Mouse (Mus musculus) CH12.LX (cell line): ENCODE measurements at regions not wholly inside any gene's neighbourhood (a gene's known extent, or its start where the extent isn't known, plus 50 kb on each side); places are given as distances from the start of the nearest gene placed in this dataset.

Experiments
- DNase-seq: peaks from one replicate; pipeline ENCODE4 v3.0.0-alpha.2; 2013; ENCODE audit errors: extremely low read depth
- H3K27ac ChIP-seq: 2 replicates; pipeline ENCODE4 v1.5.1; 2012; ENCODE audit warnings: low read depth, mild to moderate bottlenecking, control low read depth, moderate library complexity; ENCODE audit not compliant: insufficient read depth
- H3K27me3 ChIP-seq: replicated peaks from 2 replicates; pipeline ENCODE3; 2012; ENCODE audit warnings: inconsistent platforms
- H3K36me3 ChIP-seq, 2 experiments: replicated peaks in 1 of 2; 2 replicates each; pipeline versions ENCODE3 to v1.6.1; 2012; ENCODE audit warnings: inconsistent platforms in 1 of 2, low read length in 1 of 2, mild to moderate bottlenecking in 1 of 2, mixed read lengths in 1 of 2, moderate library complexity in 1 of 2; ENCODE audit not compliant: control insufficient read depth in 1 of 2, insufficient read depth in 1 of 2
- H3K4me1 ChIP-seq, 2 experiments: 2 replicates each; pipeline ENCODE4 v1.6.1; 2012; ENCODE audit warnings: inconsistent platforms in 1 of 2, moderate library complexity in 1 of 2; ENCODE audit not compliant: insufficient read depth in 2 of 2, control insufficient read depth in 1 of 2
- H3K4me2 ChIP-seq: 2 replicates; pipeline ENCODE4 v1.6.1; 2012; ENCODE audit warnings: low read depth, mild to moderate bottlenecking, control low read depth; ENCODE audit not compliant: poor library complexity, insufficient read depth, severe bottlenecking
- H3K4me3 ChIP-seq, 3 experiments: fragments of 150-350 bp in 1 of 3; sonication (generic) in 1 of 3; replicated peaks in 1 of 3; 2 replicates each; pipeline versions ENCODE3 to v1.5.1; 2011 to 2012; ENCODE audit warnings: low read depth in 2 of 3, low read length in 2 of 3, mild to moderate bottlenecking in 2 of 3, moderate library complexity in 2 of 3, control low read depth in 1 of 3, improper control_type of control experiment in 1 of 3, inconsistent platforms in 1 of 3, mixed read lengths in 1 of 3; ENCODE audit not compliant: poor library complexity in 1 of 3
- H3K79me2 ChIP-seq: replicated peaks from 2 replicates; pipeline ENCODE4 v1.6.1; 2012; ENCODE audit warnings: mild to moderate bottlenecking, moderate library complexity; ENCODE audit not compliant: control insufficient read depth, poor library complexity, insufficient read depth, severe bottlenecking; ENCODE audit errors: extremely low read depth
- H3K9ac ChIP-seq: 2 replicates; pipeline ENCODE4 v1.6.1; 2012; ENCODE audit warnings: low read depth, mild to moderate bottlenecking, control low read depth, moderate library complexity; ENCODE audit not compliant: insufficient read depth
- H3K9me3 ChIP-seq: replicated peaks from 2 replicates; pipeline ENCODE3; 2012; ENCODE audit warnings: low read length, inconsistent platforms, mixed read lengths
- BHLHE40 ChIP-seq: IDR thresholded peaks from 2 replicates; pipeline ENCODE4 v1.6.1; 2011; ENCODE audit warnings: mild to moderate bottlenecking, low read depth, low read length, improper control_type of control experiment
- E2F4 ChIP-seq: IDR thresholded peaks from 2 replicates; pipeline ENCODE4 v1.6.1; 2011; ENCODE audit warnings: low read depth, low read length, improper control_type of control experiment; ENCODE audit not compliant: insufficient replicate concordance
- ELF1 ChIP-seq: IDR thresholded peaks from 2 replicates; pipeline ENCODE4 v1.6.1; 2014; ENCODE audit warnings: low read depth, mild to moderate bottlenecking, inconsistent platforms, low read length, improper control_type of control experiment
- ETS1 ChIP-seq: conservative IDR thresholded peaks from 2 replicates; pipeline ENCODE4 v1.6.1; 2012; ENCODE audit warnings: low read depth, mild to moderate bottlenecking, inconsistent platforms, low read length, improper control_type of control experiment, moderate library complexity
- JUND ChIP-seq: conservative IDR thresholded peaks from 2 replicates; pipeline ENCODE4 v1.6.1; 2011; ENCODE audit warnings: low read depth, low read length, improper control_type of control experiment
- KAT2A ChIP-seq: IDR thresholded peaks from 2 replicates; pipeline ENCODE4 v1.6.1; 2012; ENCODE audit warnings: low read length, improper control_type of control experiment, inconsistent platforms; ENCODE audit not compliant: insufficient replicate concordance
- MAZ ChIP-seq: IDR thresholded peaks from 2 replicates; pipeline ENCODE4 v1.6.1; 2012; ENCODE audit warnings: low read depth, mild to moderate bottlenecking, inconsistent platforms, low read length, improper control_type of control experiment, moderate library complexity
- MEF2A ChIP-seq: IDR thresholded peaks from 2 replicates; pipeline ENCODE4 v1.6.1; 2014; ENCODE audit warnings: low read depth, mild to moderate bottlenecking, inconsistent platforms, low read length, improper control_type of control experiment, borderline replicate concordance
- MYC ChIP-seq: IDR thresholded peaks from 2 replicates; pipeline ENCODE4 v1.6.1; 2011; ENCODE audit warnings: low read depth, mild to moderate bottlenecking, improper control_type of control experiment, low read length
- NRF1 ChIP-seq: IDR thresholded peaks from 2 replicates; pipeline ENCODE4 v1.6.1; 2014; ENCODE audit warnings: low read depth, mild to moderate bottlenecking, inconsistent platforms, low read length, improper control_type of control experiment, moderate library complexity
- RAD21 ChIP-seq: IDR thresholded peaks from 2 replicates; pipeline ENCODE4 v1.6.1; 2011; ENCODE audit warnings: low read depth, mild to moderate bottlenecking, low read length, improper control_type of control experiment, moderate library complexity
- RCOR1 ChIP-seq: conservative IDR thresholded peaks from 2 replicates; pipeline ENCODE4 v1.6.1; 2012; ENCODE audit warnings: low read depth, mild to moderate bottlenecking, inconsistent platforms, low read length, improper control_type of control experiment
- SMC3 ChIP-seq: IDR thresholded peaks from 2 replicates; pipeline ENCODE4 v1.6.1; 2011; ENCODE audit warnings: low read depth, low read length, improper control_type of control experiment
- TCF12 ChIP-seq: IDR thresholded peaks from 2 replicates; pipeline ENCODE4 v1.6.1; 2014; ENCODE audit warnings: low read depth, mild to moderate bottlenecking, inconsistent platforms, low read length, improper control_type of control experiment
- USF2 ChIP-seq: conservative IDR thresholded peaks from 2 replicates; pipeline ENCODE4 v1.6.1; 2011; ENCODE audit warnings: low read depth, low read length, improper control_type of control experiment
- ZKSCAN1 ChIP-seq: IDR thresholded peaks from 2 replicates; pipeline ENCODE4 v1.6.1; 2012; ENCODE audit warnings: low read depth, inconsistent platforms, low read length, improper control_type of control experiment, borderline replicate concordance
- ZNF384 ChIP-seq: IDR thresholded peaks from 2 replicates; pipeline ENCODE4 v1.6.1; 2012; ENCODE audit warnings: low read depth, low read length, improper control_type of control experiment, inconsistent platforms
- dilution Hi-C: fragments of 300-500 bp; cut with MboI; formaldehyde crosslinking; loops from 2 replicates; pipeline ENCODE4 v1.14.3; 2020; ENCODE audit warnings: low sequenced_read_pairs; ENCODE audit not compliant: extremely low pct_unique_long_range_greater_than_20kb, extremely low pct_ligation_motif_present
- in situ Hi-C: fragments of 300-500 bp; cut with MboI; formaldehyde crosslinking; loops from 3 replicates; pipeline ENCODE4 v1.14.3; 2019; ENCODE audit warnings: low sequenced_read_pairs, low pct_ligation_motif_present, low pct_unique_long_range_greater_than_20kb, mixed read lengths

DNA sequence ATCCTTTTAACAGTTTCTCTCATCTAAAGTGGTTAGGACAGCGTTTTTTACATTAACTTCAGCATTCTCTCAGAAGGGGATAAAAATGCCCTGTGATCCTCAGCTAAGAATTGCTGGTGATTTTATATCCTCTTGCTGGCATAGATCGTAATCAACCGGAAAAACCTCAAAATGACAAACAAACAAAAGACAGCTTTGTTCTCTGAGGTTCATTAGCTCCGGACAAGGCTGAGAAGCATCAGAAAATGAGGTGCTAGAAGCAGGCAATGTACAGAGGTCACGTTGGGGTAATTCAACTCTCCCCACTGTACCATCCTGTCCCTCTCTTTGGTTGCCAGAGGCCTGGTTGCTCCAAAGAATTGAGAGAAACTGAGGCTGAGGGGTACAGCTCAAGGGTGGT, 120.0 kb upstream of the Astn2 start:
- H3K27me3 ChIP-seq: no peaks in the 10 kb centered on the region
- H3K9ac ChIP-seq: no peak overlapping the region
- H3K79me2 ChIP-seq: no peaks in the 10 kb centered on the region
- no peak overlapping the region for H3K4me3 ChIP-seq
- no peak overlapping the region for H3K27ac ChIP-seq
- no peak overlapping the region for H3K4me2 ChIP-seq
- in situ Hi-C loops (no loop called here), dilution Hi-C loops (no loop called here)
- H3K9me3 ChIP-seq: peaks cover 52% of the 10 kb centered on the region
- no peaks in the 10 kb centered on the region for H3K4me1 ChIP-seq
- no peaks in the 10 kb centered on the region for H3K36me3 ChIP-seq
- TF ChIP-seq SMC3: no peak
- DNase-seq: no peak

DNA sequence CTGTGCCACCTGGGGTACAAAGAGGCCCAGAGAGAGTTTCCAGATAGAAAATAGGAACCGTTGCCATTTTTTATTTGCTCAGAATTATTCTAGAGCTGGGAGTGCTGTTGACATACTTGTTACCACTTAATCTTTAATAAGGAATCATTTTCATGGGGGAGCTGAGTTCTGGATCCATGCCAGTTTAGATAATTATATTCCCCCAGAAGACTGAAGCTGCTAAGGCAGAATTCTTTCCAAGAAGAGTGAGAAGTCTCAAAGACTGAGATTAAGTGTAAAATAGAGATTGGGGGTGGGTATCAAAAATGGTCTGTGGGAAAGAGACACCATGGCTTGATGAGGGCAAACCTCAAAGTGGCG, 119.5 kb upstream of the Astn2 start:
- Histone ChIP-seq H3K4me1 (no peaks in the 10 kb centered on the region), H3K79me2 (no peaks in the 10 kb centered on the region), H3K36me3 (no peaks in the 10 kb centered on the region), H3K27ac (no peak overlapping the region), H3K27me3 (no peaks in the 10 kb centered on the region), H3K4me3 (no peak overlapping the region), H3K4me2 (no peak overlapping the region), H3K9me3 (peaks cover 52% of the 10 kb centered on the region), H3K9ac (no peak overlapping the region)
- in situ Hi-C loops (no loop called here), dilution Hi-C loops (no loop called here)
- no peak for DNase-seq
- TF ChIP-seq ZNF384 (no peak), RCOR1 (no peak), TCF12 (no peak), BHLHE40 (no peak), ELF1 (no peak), JUND (no peak), RAD21 (no peak), MAZ (no peak), NRF1 (no peak), ZKSCAN1 (no peak), ETS1 (no peak), KAT2A (no peak), MEF2A (no peak)

DNA sequence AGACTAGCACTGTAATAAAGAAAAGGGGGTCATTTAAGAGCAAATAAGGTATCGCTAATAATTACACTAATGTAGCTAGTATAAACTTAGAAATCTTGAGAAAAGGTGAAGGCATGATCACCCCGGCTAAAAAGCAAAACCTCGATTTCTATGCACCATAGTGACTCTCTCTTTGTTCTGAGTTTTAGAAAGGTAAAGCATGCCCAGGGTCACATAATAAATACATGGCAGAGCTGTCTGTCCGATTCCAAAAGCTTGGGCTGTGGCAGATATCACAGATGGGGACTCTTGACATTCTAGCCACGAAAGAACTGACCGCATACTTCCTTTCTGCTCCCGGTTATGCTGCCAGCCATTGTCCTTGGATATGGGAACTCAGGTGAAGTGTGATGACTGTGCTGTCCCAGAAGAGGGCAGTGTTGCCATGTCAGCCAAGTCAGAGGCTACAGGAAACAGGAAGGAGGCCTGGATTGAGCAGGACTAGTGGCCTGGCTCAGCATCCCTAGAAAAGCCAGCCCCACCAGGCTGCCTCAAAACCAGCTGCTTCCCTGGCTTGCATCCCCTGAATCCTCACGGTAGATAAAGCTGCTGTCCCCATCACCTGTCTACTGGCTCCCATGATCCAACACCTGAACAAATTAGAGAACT, 119.0 kb upstream of the Astn2 start:
- in situ Hi-C loops: no loop called here
- dilution Hi-C loops: no loop called here
- no peak overlapping the region for H3K4me3 ChIP-seq
- no peaks in the 10 kb centered on the region for H3K27me3 ChIP-seq
- no peak overlapping the region for H3K9ac ChIP-seq
- H3K27ac ChIP-seq: no peak overlapping the region
- DNase-seq: no peak
- no peak for TF ChIP-seq E2F4
- TF ChIP-seq NRF1: no peak
- no peak for TF ChIP-seq RCOR1
- no peak for TF ChIP-seq MYC
- TF ChIP-seq TCF12: no peak
- no peak for TF ChIP-seq USF2
- TF ChIP-seq KAT2A: no peak
- H3K4me2 ChIP-seq: no peak overlapping the region
- peaks cover 54% of the 10 kb centered on the region for H3K9me3 ChIP-seq
- H3K79me2 ChIP-seq: no peaks in the 10 kb centered on the region
- no peaks in the 10 kb centered on the region for H3K4me1 ChIP-seq
- H3K36me3 ChIP-seq: no peaks in the 10 kb centered on the region
